ENCODE assay signal across 8 mouse cellular contexts in the genomic region with DNA sequence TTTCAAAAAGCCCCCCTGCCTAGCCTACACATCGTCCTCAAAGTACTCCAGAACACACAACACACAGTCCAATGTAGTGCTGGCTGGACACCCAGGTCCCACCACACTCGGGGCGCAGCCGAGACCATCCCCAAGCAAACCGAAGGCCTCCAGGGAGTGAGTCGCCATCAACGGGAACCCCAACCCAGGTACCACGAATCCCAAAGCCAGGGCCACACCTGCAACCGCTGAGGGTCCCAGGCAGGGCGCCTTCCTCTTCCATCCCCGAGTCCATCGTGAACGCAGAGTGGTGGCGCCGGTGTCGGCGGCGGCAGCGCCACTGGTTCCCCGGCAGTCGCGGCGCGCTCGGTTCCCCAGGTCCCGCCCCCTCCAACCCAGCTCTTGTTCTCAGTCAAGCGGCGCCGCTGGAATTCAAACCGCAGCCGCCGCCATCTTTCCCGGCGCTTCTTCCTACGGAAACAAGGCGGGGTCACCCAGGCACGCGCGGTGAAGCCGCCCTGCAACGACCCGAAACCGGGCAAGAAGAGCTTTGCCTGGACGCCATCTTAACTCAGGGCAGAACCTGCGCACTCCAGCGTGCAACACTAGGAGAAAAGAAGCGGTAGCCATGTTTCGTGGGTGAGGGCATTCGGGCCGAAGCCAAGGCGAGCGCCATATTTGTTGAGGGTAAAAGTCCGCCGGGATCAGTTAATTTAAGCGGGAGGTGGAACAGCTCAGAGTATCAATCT. TPM values are rescaled to one million over a fixed set of nuclear protein-coding genes. Genes with fewer than 3 reads are reported as not detected.
A peak's percentile ranks its signal among the peaks of the same experiment; 100 is the strongest.
DNase-seq lines count a peak whose midpoint lies in the region; ATAC-seq lines count a peak whose summit lies in the region.

A gene (minus strand): TSS at position 450 of the 728 bp plus-strand sequence.

- H3K27ac ChIP-seq in heart, embryonic 14.5 days (replicated peaks in 1 of 2; ENCODE audit: control insufficient read depth in 1 of 2, insufficient read depth in 1 of 2, low read depth in 2 of 2, low read length in 2 of 2) = peak within 1 kb of the TSS; percentile 50 to 80
- H3K27ac ChIP-seq in liver, embryonic 13.5 days = peak within 1 kb of the TSS; percentile 81
- peak within 1 kb of the TSS; percentile 26 for H3K27ac ChIP-seq in stomach, embryonic 16.5 days (ENCODE audit: low read length)

- H3K4me1 ChIP-seq in heart, embryonic 14.5 days (ENCODE audit: control insufficient read depth in 2 of 2, insufficient read depth in 2 of 2, low read length in 2 of 2) = peaks cover 5 to 8% of the 10 kb centered on the region in 2 experiments; a peak in 2 of 4 replicates
- peaks cover 21% of the 10 kb centered on the region for H3K4me1 ChIP-seq in liver, embryonic 13.5 days (replicated peaks)
- peaks cover 8% of the 10 kb centered on the region for H3K4me1 ChIP-seq in stomach, embryonic 16.5 days (ENCODE audit: control insufficient read depth, insufficient read depth, low read length)

- peak within 1 kb of the TSS; percentile 78 for H3K4me2 ChIP-seq in heart, embryonic 14.5 days (ENCODE audit: low read length)
- peak within 1 kb of the TSS; percentile 80 for H3K4me2 ChIP-seq in liver, embryonic 13.5 days
- H3K4me2 ChIP-seq in stomach, embryonic 16.5 days (ENCODE audit: low read depth, low read length) = peak within 1 kb of the TSS; percentile 73

- H3K9me3 ChIP-seq in heart, embryonic 14.5 days (ENCODE audit: control insufficient read depth, low read length) = no peaks in the 10 kb centered on the region
- H3K9me3 ChIP-seq in liver, embryonic 13.5 days (replicated peaks) = no peaks in the 10 kb centered on the region
- H3K9me3 ChIP-seq in stomach, embryonic 16.5 days (replicated peaks; ENCODE audit: control insufficient read depth, low read length) = no peaks in the 10 kb centered on the region

- no peaks in the 10 kb centered on the region for H3K36me3 ChIP-seq in heart, embryonic 14.5 days (ENCODE audit: control insufficient read depth, insufficient read depth, low read length)
- H3K36me3 ChIP-seq in liver, embryonic 13.5 days = 0 out of 2 replicates have a peak, but pooled peaks cover 3% of the 10 kb centered on the region
- H3K36me3 ChIP-seq in stomach, embryonic 16.5 days (ENCODE audit: control insufficient read depth, insufficient read depth, low read length) = no peaks in the 10 kb centered on the region

- no peaks in the 10 kb centered on the region for H3K27me3 ChIP-seq in heart, embryonic 14.5 days (ENCODE audit: control insufficient read depth, insufficient read depth, low read length)
- H3K27me3 ChIP-seq in liver, embryonic 13.5 days = no peaks in the 10 kb centered on the region
- no peaks in the 10 kb centered on the region for H3K27me3 ChIP-seq in stomach, embryonic 16.5 days (ENCODE audit: control insufficient read depth, insufficient read depth, low read length)

- DNase-seq in c-Kit-negative CD71-positive TER-119-positive erythroid progenitor cells, embryonic 14.5 days (ENCODE audit: low read depth, low spot score) = peak; percentile 88
- peak; percentile 95 for DNase-seq in fibroblast of lung, adult 2 months (ENCODE audit: low read depth)
- peak; percentile 97 for DNase-seq in kidney, postnatal 14 days
- peak; percentile 94 for DNase-seq in liver, embryonic 13.5 days
- DNase-seq in neural tube, embryonic 10.5 days (ENCODE audit: extremely low spot score, low spot score) = peak; percentile 97

- ATAC-seq in CD4-positive, CD25-positive, alpha-beta regulatory T cell, adult 4 months = peak; percentile 98
- peak; percentile 99 for ATAC-seq in heart, embryonic 14.5 days (ENCODE audit: insufficient number of reproducible peaks, insufficient read depth, low FRiP score, low read depth)
- ATAC-seq in liver, embryonic 13.5 days (ENCODE audit: low read depth) = peak; percentile 99
- ATAC-seq in stomach, embryonic 16.5 days (ENCODE audit: insufficient read depth, low FRiP score) = peak; percentile 99

- WGBS in heart, embryonic 14.5 days = under 1% methylated on average over 55 of the region's 55 CpGs
- WGBS in liver, embryonic 13.5 days (ENCODE audit: insufficient replicate concordance) = under 1% methylated on average over 55 of the region's 55 CpGs
- WGBS in stomach, embryonic 16.5 days = under 1% methylated on average over 55 of the region's 55 CpGs

- H3K9ac ChIP-seq in heart, embryonic 14.5 days (ENCODE audit: low read length) = peak within 1 kb of the TSS; percentile 91
- H3K9ac ChIP-seq in liver, embryonic 13.5 days = peak within 1 kb of the TSS; percentile 91
- H3K9ac ChIP-seq in stomach, embryonic 16.5 days (ENCODE audit: low read length) = peak within 1 kb of the TSS; percentile 84

- peak within 1 kb of the TSS; percentile 86 to 90 for H3K4me3 ChIP-seq in heart, embryonic 14.5 days (ENCODE audit: control insufficient read depth in 1 of 2, insufficient read depth in 1 of 2, low read depth in 1 of 2, low read length in 2 of 2)
- peak within 1 kb of the TSS; percentile 82 for H3K4me3 ChIP-seq in liver, embryonic 13.5 days (replicated peaks)
- H3K4me3 ChIP-seq in stomach, embryonic 16.5 days (replicated peaks; ENCODE audit: low read length) = peak within 1 kb of the TSS; percentile 80

RNA-seq across cellular contexts. Expression of the gene that starts here (rescaled TPM):
- 10 to 100 TPM; 10.8 to 17.2 TPM for polyA plus RNA-seq in CD4-positive, CD25-positive, alpha-beta regulatory T cell, adult 4 months (2017; shearing (Covaris generic))
- 9.2 and 9.6 TPM in 2 replicates for polyA plus RNA-seq in heart, embryonic 14.5 days (2014; fragmentation: Nextera tagmentation; extraction: Ambion mirVana)
- polyA plus RNA-seq in liver, embryonic 13.5 days (2015; fragmentation: Nextera tagmentation; extraction: Ambion mirVana) = 6.8 and 7.5 TPM in 2 replicates
- 13.4 and 14.8 TPM in 2 replicates for polyA plus RNA-seq in stomach, embryonic 16.5 days (2015; fragmentation: Nextera tagmentation; extraction: Ambion mirVana)

Comparison
In these comparisons a context has a peak if more than half of its experiments do, and no peak if none do; other contexts are left out.
1. Peak in every context shown above with its lines: DNase-seq, ATAC-seq, H3K4me3 ChIP-seq and H3K27ac ChIP-seq.
2. H3K27ac ChIP-seq: peak in every context shown above with its lines; median percentile 81 in liver, embryonic 13.5 days; 65 in heart, embryonic 14.5 days; 26 in stomach, embryonic 16.5 days.